Mouse (Mus musculus) erythroid progenitor cell, adult 5-6 weeks (primary cell): ENCODE results near the gene Gsdme. TPM values are rescaled to one million over a fixed set of nuclear protein-coding genes. Genes with fewer than 3 reads are reported as not detected.

Experiments used
- ATAC-seq: replicated peaks from 2 replicates; pipeline ENCODE4 v1.8.0; 2016; ENCODE audit warnings: moderate number of reproducible peaks, mild to moderate bottlenecking, moderate TSS enrichment, inconsistent platforms; ENCODE audit not compliant: poor library complexity, low FRiP score, severe bottlenecking
- total RNA-seq, 2 experiments: library from RNA; stranded (forward) in 1 of 2; stranded (reverse) in 1 of 2; fragments of 150-400 nt in 1 of 2; fragments of 186-747, 209-891 nt in 1 of 2; gene quantifications; 2 replicates each; pipeline versions ENCODE4 v1.2.3 to v1.2.4; 2015 to 2017; ENCODE audit warnings: low replicate concordance in 2 of 2

The Gsdme gene
- total RNA-seq (2015; ENCODE audit: low replicate concordance) (2.1 and 4.0 TPM in 2 replicates), total RNA-seq (2017; ENCODE audit: low replicate concordance) (1.2 and 3.6 TPM in 2 replicates)

DNA sequence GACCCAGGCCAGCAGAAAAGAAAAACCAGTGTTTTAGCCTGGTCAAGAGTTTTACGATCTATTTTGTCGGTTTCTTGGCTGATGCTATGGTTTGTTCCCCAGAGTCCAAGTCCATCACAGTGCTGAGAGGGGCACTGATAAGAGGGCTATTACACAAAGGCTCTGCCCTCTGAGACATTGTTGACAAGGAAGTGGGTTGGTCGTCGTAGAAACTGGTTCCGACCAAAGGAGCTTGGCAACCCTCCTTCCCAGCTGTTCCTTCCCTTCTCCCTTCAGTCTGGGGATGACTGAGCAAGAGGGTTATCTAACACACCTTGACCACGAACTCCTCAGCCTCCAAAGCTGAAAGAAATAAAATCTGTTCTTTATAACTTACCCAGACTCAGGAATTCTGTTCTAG is at the start of gene Gsdme:
Gsdme (minus strand) TSS at position 193 of the 400 bp plus-strand sequence.
- ATAC-seq: no peak

DNA sequence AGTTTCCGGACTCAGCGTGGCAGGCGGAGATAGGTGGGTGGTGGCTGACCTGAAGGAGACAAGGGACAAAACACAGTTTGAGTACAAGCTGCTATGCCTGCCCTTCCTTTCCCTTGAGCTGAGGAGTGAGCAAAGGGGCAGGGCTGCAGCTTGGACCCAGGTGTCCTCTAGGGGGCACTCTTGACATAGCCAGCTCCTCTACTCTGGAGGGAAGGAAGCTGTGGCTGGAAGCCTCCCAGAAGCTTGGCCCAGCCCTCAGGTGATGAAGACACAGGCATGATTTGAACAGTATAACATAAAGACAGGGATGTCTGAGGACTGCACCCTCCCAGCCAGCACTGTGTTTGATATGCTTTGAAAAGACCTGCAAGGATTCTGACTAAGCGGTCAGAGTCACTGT is 49.0 kb upstream of the Gsdme start:
- 0 out of 2 replicates have a peak, but pooled peaks have one; percentile 49 for ATAC-seq

DNA sequence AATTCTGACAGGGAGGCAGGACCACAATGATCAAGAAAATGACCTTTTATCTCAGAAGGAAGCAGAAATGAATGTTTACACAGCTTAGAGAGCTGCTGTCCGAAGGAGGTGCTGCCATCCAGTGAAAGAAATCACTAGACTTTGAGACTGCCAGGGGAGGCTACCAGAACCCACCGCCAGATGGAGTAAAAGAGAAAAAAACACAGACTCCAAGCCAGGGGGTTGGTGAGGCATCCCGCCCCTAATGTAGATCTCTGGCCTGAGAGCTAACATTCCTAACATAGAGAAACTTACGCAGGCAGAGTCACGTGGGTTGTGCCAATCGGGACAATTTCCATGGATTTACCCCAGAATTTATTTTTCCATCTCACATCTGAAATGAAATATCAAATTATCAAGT is 45.4 kb upstream of the Gsdme start:
- no peak for ATAC-seq

DNA sequence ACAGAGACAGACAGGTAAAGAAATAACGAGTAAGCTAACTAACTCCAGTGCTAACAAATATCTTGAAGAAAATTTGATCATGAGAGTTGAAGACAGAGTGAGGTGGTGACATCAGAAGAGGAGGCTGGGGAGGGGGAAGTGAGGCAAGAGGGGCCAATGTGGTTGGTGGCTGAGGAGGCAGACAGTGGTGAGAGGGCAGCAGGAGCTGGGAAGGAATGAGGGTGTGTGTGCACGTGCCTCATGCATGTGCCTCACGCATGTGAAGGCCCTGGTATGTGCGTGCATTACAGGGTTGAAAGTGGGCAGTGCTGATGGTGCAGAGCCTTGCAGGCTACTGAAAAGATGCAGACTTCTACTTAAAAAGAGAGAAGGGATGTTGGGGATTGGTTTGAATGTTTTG is 43.0 kb upstream of the Gsdme start:
- no peak for ATAC-seq

DNA sequence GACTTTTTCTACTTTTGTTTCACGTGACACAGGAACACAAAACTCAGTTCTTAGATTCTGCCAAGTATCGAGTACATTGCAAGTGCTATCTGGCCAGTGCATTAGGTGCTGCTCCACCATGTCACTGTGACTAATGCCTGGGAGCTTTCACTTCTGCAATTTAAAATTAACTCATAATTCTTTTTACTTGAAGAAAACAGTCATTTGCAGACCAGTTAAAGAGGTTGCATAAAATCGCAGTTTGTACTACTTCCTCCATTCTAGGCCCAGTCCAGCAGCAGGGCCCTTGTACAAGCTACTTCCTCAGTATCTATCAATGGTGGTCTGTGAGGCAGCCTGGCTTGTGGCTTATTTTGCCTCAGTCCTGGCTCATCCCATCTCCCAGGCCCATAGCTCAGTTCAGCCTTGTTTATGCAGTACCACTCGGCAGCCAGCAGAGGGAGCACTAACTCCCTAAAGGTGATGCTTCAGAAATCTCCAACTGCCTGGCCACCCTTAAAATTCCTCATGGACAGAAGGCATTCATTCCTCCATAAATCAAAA is 41.4 kb upstream of the Gsdme start:
- peak; percentile 66; the same call in 1 of the 2 replicates for ATAC-seq

DNA sequence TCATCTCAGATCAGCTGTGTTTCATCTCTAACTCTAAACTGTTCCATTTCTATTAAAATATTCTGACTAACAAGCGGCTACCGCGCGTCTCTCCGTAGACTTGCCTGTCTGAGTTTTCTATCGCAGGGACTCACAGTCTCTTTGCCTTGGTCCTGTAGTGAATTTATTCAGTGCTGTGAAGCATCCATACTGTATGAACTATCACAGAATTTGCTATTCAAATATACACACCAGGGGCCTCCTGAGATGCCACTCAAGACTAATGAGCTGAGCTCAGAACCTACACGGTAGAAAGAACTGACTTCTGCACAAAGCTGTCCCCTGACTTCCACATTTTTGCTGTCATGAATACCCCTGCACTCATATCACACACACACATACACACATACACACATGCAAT is 37.5 kb upstream of the Gsdme start:
- no peak for ATAC-seq

DNA sequence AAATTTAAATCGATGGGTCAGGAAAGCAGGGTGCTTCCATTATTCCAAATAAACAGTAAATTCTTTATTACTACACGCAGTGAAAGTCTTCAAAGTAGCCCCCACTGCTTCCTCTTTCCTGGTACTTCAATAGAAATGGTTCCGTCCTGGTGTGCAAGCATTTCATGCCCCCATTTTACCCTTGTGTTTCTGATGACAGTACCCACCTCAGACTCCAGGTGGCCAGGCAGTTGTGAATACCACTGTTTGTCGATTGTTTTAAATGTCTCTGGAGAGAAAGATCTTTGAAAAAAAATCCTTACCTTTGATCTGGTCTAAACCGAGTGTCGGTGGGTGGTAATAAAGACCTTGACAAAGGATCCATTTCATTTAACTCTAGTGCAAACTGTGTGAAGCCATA is 37.0 kb upstream of the Gsdme start:
- no peak for ATAC-seq

DNA sequence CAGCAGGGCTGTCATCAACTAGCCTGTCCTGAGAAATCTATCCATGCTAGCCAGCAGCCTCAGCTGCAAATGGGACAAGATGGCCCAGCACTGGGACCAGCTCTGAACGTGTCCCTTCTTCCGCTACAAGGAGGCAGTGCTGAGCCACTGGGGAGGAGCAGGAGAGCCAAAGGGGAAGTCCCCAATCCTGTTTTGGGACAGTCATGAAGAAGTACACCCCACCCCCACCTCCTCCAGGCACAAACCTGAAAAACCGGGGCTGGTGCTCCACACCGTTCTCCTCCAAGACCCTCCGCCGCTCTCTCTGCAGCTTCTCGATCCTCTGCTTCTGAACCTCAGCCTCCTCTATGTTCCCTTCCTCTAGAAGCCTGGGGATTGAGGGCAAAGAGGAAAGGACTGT is 35.4 kb upstream of the Gsdme start:
- ATAC-seq: no peak

DNA sequence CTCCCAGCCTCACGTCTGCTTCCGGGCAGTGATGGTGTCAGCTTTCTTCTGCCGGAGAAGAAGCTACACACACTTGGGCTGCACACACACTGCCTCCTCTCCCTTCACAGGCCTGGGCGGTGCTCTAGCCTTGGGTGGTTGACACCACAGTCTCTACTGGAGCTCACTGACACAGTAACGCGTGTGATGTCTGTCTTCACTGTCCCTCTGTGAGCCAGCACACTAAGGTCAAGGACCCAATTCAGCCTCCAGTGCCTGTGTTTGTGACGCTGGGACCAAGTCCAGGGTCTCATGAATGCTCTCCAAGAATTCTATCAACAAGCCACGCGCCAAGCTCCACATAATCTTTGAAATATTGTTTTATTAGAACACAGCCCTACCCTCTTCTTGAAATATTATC is 34.0 kb upstream of the Gsdme start:
- ATAC-seq: no peak

DNA sequence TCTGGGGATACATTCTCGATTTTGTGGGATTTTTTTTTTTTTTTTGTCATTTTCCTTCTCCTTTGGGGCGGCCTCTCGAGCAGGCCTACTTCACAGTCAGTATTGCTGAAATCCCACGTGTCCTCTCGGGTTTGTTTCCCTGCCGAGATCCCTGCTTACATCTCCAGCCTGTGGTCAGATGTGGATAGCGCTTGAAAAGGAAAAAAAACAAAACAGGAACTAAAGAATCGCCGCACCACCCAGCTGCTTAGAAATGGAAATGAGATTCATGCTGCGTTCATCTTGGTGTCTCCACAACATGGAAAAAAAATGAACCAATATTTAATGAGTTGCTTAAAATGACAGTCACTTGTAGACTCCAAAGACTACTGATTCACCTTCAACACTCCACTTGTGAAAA is 31.5 kb upstream of the Gsdme start:
- no peak for ATAC-seq

DNA sequence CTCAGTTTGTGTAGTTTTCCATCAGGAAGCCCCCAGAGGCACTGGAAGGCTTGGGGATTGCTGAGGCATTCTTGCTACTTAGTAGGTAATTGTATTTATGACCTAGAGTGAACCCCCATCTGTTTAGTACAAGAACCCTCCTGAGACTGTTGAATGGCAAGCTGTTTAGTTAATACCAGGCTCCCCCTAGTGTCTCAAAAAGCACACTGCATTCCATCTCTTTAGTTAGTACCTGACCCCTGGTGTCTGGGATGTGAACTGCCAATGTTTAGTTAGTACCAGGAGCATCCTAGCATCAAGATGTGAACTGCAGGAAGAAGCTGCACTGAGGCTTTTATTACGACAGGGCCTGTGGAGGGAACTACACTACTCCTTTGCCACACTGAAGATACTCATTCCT is 30.5 kb upstream of the Gsdme start:
- peak; percentile 84 for ATAC-seq

DNA sequence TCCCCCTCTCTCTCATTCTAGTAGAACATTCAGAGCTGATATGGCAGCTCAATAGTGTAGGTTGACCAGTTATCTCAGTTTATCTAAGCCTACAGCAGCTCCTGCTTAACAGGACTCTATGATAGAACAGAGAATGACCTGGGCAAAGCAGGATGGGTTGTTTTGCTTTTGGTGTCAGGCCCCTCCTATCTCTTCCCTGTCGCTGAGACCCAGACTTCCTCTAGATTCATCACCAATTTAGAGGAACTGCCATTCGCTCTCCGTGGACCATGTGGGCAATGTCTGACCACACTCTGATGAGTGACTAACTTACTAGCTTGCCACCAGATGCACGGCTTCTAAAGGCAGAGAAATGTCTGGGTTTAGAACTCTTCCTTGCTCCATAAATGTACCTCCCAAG is 28.0 kb upstream of the Gsdme start:
- no peak for ATAC-seq

DNA sequence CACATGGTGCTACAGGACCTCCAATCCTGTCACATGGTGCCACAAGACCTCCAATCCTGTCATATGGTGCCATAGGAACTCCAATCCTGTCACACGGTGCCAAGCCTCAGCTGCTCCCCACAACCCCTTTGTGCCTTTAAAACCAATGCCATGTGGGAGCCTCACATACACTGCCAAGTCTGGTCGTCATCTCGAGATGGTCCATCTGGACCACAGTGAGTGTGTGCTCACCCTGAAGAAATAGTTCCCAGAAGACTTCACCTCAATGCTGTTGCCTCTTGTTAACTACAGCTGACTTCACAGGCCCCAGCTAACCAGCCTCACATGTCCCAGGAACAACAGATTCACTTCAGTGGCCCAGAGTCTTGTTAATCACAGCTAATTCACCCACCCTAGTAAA is 23.2 kb upstream of the Gsdme start:
- ATAC-seq: no peak

DNA sequence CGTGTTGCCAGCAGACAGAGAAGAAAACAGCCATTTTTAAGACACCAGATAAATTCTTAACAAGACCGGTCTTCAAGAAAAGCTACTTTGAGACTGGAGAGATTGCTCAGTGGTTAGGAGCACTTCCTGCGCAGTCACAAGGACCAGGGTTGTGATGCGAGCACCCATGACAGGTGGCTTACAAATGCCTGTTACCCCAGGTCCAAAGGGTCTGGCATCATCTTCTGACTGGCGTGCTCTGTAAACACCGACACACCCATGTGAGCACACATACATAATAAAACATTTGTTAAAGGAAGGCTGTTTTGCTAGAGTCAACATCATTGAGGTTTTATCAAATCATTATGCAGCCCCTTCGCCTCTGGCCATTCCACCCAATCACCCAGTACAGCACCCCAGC is 16.0 kb upstream of the Gsdme start:
- no peak for ATAC-seq

DNA sequence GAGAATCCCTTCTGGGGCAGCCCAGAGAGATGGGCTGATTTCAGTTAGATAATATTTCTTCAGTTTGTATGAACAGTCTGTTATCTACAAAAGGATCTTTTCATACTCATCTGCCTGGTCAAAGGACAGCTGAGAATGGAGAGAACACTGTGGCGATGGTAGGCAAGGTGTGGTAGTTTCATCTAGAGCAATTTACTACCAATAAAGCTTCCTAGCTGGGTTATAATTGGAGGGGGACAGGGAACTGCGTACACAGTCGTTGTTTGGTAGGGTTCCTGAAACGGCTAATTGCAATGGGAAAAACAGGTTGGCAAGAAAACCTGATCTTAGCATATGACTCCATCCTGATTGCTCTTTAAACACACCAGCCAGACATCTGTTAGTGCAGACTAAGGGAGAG is 10.3 kb upstream of the Gsdme start:
- ATAC-seq: no peak

DNA sequence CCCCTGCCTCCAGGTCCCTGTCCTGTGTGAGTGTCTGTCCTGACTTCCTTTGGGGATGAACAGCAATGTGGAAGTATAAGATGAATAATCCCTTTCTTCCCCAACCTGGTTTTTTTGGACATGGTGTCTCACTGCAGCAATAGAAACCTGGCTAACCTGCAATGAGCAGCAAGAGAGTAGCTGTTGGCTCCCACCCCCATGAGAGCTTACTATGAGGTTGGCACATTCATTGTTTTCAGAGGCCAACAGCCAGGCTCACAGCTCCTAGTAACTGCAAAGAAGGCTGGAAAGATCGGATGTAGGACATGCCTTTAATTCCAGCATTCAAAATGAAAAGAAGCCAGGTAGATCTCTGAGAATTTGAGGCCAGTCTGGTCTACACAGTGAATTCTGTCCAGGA is 9.8 kb upstream of the Gsdme start:
- no peak for ATAC-seq

DNA sequence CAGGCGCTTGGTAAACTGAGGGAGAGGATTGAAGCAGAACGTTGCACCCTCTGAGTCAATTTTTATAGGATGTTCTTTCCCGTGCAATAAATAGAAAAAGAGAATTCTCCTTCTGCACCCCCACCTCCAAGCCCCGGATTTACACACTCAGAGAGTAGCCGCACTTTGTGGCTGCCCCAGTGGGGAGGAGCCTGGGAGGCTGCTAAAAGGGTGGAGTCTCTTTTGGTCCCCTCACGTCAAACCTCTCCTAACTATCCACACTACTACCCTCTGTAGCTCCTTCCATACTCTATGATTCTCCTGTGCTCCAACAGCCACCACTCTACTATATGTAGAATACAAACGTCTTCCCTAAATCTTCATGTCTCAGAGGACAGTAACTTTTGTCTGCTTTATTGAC is 1.4 kb downstream of the Gsdme start:
- ATAC-seq: no peak

DNA sequence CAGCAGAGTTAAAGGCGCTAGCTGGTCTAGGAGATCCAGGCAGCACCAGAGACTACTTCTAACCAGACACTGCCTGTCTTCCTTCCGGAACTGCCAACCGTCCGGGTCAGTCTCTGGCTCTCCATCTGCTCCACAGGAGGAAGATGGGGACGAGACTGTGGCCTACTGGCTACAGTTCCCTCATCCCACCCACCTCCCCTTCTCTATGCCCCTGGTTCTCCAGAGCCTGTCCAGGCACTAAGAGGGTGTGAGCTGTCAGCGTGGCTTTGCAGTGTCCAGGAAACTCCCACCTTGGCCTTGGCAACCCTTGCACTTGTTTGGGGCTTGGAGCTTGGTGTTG is 1.8 kb downstream of the Gsdme start:
- ATAC-seq: no peak

DNA sequence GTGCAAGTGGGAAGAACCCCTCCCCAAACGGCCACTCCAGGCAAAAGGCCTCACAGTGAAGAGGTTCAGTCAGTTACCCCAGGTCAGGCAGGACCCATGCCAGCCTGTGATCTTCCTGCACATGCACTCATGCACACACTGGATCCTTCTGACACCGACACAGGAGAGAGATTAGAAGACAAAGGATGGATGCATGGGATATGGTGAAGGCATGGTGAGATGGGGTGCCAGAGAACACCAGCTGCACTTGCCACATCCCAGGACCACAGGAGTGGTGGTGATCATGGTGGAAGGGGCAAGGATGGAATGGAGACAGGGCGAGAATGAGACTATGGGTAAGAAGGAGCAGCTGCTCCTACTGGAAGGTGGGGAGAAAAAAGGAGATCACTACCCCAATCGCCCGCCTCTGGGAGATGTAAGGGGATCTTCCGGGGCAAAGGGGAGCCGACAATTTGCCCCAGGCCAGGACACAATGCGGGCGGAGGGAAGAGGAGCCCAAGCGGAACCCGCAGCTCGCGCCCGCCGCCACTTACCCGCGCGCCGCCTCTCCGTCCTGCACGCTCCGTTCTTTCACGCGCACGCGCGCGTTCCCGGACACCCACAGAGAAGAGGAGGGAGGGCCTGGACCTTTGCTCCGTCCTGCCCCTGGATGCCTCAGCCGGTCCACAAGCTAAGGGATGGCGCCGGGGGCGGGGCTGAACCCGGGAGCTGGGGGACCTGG is 2.3 kb downstream of the Gsdme start:
- no peak for ATAC-seq

DNA sequence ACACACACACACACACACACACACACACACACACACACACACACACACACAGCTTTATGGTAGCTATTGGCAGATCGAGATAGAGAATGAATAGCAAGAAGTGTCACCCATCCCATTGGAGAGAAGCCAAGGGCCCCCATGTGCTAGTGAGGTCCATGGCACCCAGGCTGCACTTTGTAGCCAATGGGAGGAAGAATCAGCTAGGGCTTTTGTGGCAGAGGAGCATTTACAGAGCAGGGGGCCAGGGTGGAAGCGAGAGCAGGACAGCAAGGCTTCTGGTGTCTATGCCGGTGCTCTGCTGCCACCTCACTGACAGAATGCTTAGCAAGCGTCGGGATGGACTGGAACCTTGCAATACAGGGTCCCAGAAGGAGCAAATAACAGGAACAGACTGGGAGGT is 8.3 kb downstream of the Gsdme start:
- no peak for ATAC-seq

DNA sequence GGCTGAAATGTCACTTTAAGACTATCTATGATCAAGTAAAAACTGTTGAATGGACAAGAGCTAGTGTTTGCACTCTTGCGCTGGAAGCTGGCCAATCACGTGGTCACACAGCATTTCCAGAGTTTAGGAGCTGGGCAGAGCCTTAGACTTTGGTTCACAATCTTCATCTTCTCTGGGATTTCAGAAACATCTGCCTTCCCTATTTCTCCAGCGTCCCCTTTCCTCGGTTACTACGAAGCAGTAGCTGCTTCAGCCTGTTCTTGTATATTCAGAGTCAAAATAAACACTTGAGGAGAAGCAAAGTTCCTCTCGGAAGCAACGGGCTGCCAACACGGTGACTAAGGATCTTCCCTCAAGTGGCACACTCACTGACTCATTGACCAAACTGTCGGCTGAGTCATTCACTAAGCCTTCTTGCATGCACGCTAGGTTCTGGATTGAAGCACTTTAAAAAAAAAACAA is 8.9 kb downstream of the Gsdme start:
- no peak for ATAC-seq

DNA sequence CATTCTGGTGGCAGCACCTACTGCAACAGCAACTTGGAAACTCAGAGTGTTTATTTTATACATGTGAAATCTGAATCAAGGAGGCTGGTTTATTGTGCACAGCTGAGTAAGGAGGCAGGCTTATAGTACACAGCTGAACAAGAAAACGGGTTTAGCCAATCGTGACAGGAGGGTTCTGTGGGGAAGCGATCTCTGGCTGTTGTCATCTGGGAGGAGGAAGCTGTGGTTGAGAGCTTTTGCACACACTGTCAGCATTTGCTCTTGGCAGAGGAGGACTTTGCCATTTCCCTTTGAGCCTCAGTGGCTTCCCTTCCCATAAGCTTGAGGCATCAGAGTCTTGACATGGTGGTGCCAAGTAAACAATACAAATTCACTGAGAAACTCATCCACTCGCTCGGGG is 11.0 kb downstream of the Gsdme start:
- no peak for ATAC-seq
